Mouse (Mus musculus) C2C12 (cell line): ENCODE measurements around the gene Coro1b. TPM values are rescaled to one million over a fixed set of nuclear protein-coding genes. Genes with fewer than 3 reads are reported as not detected.

ENCODE experiments used
- H3K27me3 ChIP-seq: one replicate; pipeline ENCODE4 v1.6.1; 2011; ENCODE audit not compliant: control insufficient read depth, insufficient read depth, insufficient read length
- H3K36me3 ChIP-seq: one replicate; pipeline ENCODE4 v1.6.1; 2011; ENCODE audit not compliant: control insufficient read depth, insufficient read depth
- H3K4me3 ChIP-seq: one replicate; pipeline ENCODE4 v1.5.1; 2011; ENCODE audit warnings: mild to moderate bottlenecking, control low read depth; ENCODE audit not compliant: poor library complexity, insufficient read depth, severe bottlenecking
- H3K79me2 ChIP-seq: one replicate; pipeline ENCODE4 v1.6.1; 2011; ENCODE audit not compliant: control insufficient read depth, insufficient read depth
- H3K79me3 ChIP-seq: one replicate; pipeline ENCODE4 v1.6.1; 2011; ENCODE audit warnings: low read depth, control low read depth
- H3ac ChIP-seq: one replicate; pipeline ENCODE3; 2011; ENCODE audit warnings: low read depth; ENCODE audit not compliant: control insufficient read depth, insufficient read length
- CEBPB ChIP-seq: IDR thresholded peaks from one replicate; pipeline ENCODE4 v1.6.1; 2011; ENCODE audit warnings: low read depth, mild to moderate bottlenecking, control low read depth, moderate library complexity
- CTCF ChIP-seq: IDR thresholded peaks from one replicate; pipeline ENCODE4 v1.5.1; 2011; ENCODE audit not compliant: control insufficient read depth, insufficient read depth, insufficient read length
- FOSL1 ChIP-seq: IDR thresholded peaks from one replicate; pipeline ENCODE4 v1.8.0; 2011; ENCODE audit warnings: mild to moderate bottlenecking, low read length; ENCODE audit not compliant: poor library complexity, insufficient read depth, severe bottlenecking
- MAX ChIP-seq: IDR thresholded peaks from one replicate; pipeline ENCODE4 v1.6.1; 2011; ENCODE audit warnings: mild to moderate bottlenecking, control low read depth
- MYOD1 ChIP-seq: IDR thresholded peaks from one replicate; pipeline ENCODE4 v1.6.1; 2011; ENCODE audit warnings: low read depth; ENCODE audit not compliant: control insufficient read depth, insufficient read length
- MYOG ChIP-seq: IDR thresholded peaks from one replicate; pipeline ENCODE4 v1.6.1; 2011; ENCODE audit not compliant: control insufficient read depth, insufficient read length; ENCODE audit errors: extremely low read depth
- USF1 ChIP-seq: IDR thresholded peaks from one replicate; pipeline ENCODE4 v1.6.1; 2011; ENCODE audit warnings: low read depth, mild to moderate bottlenecking, control low read depth, moderate library complexity
- polyA plus RNA-seq: library from polyadenylated mRNA; unstranded; fragments of >200 nt; fragmentation: generic; extraction: Trizol; gene quantifications from one replicate; pipeline ENCODE4 v1.2.1, GENCODE M21; 2012; ENCODE audit warnings: missing spikeins

The Coro1b gene
- polyA plus RNA-seq, 1 experiment = 257 TPM

DNA sequence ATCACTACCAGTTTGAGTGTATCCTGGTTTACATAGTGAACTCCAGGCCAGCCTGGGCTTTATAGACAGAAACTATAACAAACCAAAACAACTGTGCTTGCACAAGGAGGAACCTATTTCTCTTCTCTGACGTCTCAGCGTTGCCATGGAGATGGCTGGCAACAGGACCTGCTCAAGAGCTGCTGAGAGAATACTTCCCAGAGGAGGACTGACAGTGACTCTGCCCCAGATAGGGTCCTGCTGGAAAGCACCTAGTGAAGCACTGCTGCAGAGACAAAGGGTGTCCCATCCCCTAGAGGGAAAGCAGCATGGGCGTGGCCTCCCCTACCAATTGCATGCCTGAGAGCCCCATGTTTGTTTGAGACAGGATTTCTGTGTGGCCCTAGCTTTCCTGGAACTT lies 33.5 kb downstream of the Coro1b start:
- no peak overlapping the region for H3ac ChIP-seq
- H3K36me3 ChIP-seq = no peaks in the 10 kb centered on the region
- TF ChIP-seq CTCF (no peak), CEBPB (no peak), MAX (no peak), MYOG (no peak), FOSL1 (no peak), MYOD1 (no peak), USF1 (no peak)
- H3K4me3 ChIP-seq = no peak overlapping the region
- H3K79me3 ChIP-seq = no peaks in the 10 kb centered on the region
- no peaks in the 10 kb centered on the region for H3K27me3 ChIP-seq
- H3K79me2 ChIP-seq = no peaks in the 10 kb centered on the region

DNA sequence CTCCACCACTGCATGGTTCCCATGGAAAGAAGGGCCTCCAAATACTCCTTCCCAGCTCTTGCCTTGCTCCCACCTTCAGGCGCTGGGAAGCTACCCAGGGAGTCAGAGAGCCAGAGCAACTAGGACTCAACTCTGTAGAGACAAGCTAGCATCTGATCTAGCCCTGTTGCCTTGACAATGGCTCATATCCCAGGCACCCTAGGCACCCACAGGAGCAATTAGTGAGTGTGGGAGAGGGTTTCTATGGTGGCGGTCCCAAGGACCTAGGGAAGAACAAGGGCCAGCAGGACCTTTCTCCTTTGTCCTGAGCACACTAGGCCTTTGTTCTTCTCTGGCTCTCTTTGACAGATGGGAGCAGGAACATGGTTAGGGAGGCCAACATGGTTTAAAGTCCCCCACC lies 35.3 kb downstream of the Coro1b start:
- Histone ChIP-seq H3ac (no peak overlapping the region), H3K36me3 (no peaks in the 10 kb centered on the region), H3K79me2 (no peaks in the 10 kb centered on the region), H3K4me3 (no peak overlapping the region), H3K79me3 (no peaks in the 10 kb centered on the region), H3K27me3 (no peaks in the 10 kb centered on the region)
- no peak for TF ChIP-seq MAX
- TF ChIP-seq USF1 = no peak
- TF ChIP-seq MYOD1 = no peak
- TF ChIP-seq CEBPB = no peak
- no peak for TF ChIP-seq MYOG
- TF ChIP-seq FOSL1 = no peak
- TF ChIP-seq CTCF = no peak

DNA sequence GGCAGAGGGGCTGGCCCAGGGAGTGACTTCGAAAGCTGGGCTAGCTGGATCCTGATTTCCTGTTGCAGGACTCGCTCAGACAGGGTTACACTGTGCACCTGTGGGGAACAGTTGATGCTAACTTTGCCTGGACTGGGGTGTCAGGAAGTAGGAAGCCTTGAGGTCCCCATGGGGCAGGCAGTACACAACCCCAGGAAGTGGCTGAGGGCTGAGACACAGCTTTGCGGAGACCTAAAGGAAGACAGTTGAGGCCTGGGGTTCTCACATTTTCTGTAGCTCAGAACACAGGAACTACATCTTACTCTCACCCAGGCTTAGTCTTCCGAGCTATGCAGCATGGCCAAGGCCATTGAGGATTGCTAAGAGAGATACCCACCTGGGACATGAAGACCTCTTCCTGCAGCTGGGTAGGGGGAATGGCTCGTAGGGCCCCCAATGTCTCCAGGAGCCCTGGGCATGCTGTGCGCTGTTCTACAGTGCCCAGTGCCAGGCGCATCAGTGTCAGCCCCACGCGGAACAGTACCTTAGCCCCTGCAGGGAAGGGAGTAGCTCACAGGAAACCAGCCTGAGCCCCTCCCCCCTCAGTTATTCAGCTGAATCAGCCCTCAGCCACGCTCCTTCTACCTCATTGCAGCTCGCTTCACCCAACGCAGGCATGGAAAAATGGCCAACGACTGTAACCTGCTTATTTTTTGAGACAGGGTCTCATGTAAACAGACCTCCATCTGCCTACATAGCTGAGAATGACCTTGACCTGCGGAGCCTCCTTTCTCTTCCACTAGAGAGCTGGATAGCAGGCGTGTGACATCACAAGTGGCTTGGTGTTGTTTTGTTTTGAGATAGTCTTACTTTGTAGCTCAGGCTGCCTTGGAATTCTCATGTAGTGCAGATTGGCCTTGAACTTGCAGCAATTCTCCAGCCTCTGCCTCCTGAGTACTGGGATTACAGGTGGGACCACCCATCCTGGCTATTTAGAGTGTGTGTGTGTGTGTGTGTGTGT lies 36.9 kb downstream of the Coro1b start:
- Histone ChIP-seq H3K36me3 (no peaks in the 10 kb centered on the region), H3K27me3 (no peaks in the 10 kb centered on the region), H3K79me3 (no peaks in the 10 kb centered on the region), H3K79me2 (no peaks in the 10 kb centered on the region), H3K4me3 (no peak overlapping the region), H3ac (no peak overlapping the region)
- TF ChIP-seq MAX (no peak), USF1 (no peak), MYOD1 (no peak)

DNA sequence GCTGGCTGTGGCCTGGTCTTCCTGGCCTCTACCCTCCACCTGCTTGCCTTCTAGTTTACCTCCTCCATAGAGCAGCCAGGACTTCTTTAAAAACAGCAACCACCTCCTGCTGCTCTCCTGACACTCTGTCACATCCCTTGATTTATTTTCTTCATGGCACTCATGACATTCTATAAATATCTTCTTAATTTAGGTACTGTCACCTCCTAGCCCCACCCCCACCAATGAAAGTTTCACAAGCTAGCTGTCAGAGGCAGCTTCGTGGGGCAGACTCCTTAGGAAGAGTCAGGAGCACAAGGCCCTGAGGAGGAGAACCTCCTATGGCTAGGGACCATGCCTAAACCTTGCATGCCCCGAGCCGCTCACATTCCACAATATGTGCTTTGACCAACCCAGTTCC lies 38.9 kb downstream of the Coro1b start:
- Histone ChIP-seq H3K27me3 (no peaks in the 10 kb centered on the region), H3K36me3 (no peaks in the 10 kb centered on the region), H3ac (no peak overlapping the region), H3K79me3 (peaks cover under 1% of the 10 kb centered on the region), H3K79me2 (peaks cover 3% of the 10 kb centered on the region), H3K4me3 (no peak overlapping the region)
- TF ChIP-seq CEBPB = no peak
- no peak for TF ChIP-seq FOSL1
- TF ChIP-seq MAX = no peak
- TF ChIP-seq USF1 = no peak
- TF ChIP-seq MYOD1 = no peak
- no peak for TF ChIP-seq CTCF
- TF ChIP-seq MYOG = no peak

DNA sequence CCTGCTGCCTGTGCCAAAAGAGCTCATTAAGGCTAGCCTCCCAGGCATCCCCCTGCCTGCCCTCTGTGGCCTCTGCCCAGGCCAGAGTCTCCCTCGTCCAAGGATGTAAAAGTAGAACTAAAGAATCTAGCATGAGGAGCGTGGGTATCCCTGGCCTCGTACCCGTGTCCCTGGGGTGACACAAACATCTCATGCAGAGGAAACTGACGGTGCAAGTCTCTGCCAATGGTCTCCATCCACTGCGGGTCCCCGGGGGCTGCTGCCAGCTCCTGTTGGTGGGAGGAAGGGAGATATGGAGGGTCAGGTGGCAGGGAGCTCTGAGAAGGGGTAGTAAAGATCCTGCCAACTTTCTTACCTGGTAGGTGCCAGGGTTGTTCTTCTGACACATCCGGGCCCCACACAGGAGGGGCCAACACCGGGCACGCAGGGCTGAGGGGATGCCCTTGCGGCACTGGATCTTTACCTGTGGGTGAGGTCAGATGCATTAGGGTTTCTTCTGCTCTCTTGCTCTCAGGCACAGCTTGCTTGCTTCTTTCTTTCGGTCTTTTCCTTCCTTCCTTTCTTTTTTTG lies 40.7 kb downstream of the Coro1b start:
- no peaks in the 10 kb centered on the region for H3K27me3 ChIP-seq

More for the DNA sequence above, 40.7 kb downstream of the Coro1b start:
- H3ac ChIP-seq = no peak overlapping the region
- H3K79me2 ChIP-seq = peaks cover 21% of the 10 kb centered on the region
- TF ChIP-seq USF1 (no peak), CEBPB (no peak), MAX (no peak), FOSL1 (no peak), MYOD1 (no peak), CTCF (no peak), MYOG (no peak)
- peaks cover 16% of the 10 kb centered on the region for H3K36me3 ChIP-seq
- no peak overlapping the region for H3K4me3 ChIP-seq
- H3K79me3 ChIP-seq = peaks cover 19% of the 10 kb centered on the region
